Mouse (Mus musculus) heart, embryonic 12.5 days (tissue): ENCODE measurements around the gene Foxn1. TPM values are rescaled to one million over a fixed set of nuclear protein-coding genes. Genes with fewer than 3 reads are reported as not detected.

Experiments used
- ATAC-seq: fragments of 200-750 bp; cut with Nextera tagmentation; 2 replicates; pipeline ENCODE4 v1.8.0; 2017; ENCODE audit warnings: moderate TSS enrichment, moderate library complexity; ENCODE audit not compliant: insufficient number of reproducible peaks, low FRiP score
- H3K27ac ChIP-seq: fragments of 300-500 bp; sonication (generic); 2 replicates; pipeline ENCODE4 v1.5.1; 2016; ENCODE audit warnings: mild to moderate bottlenecking, moderate library complexity; ENCODE audit not compliant: poor library complexity, severe bottlenecking
- H3K27me3 ChIP-seq: fragments of 300-500 bp; sonication (generic); replicated peaks from 2 replicates; pipeline ENCODE4 v1.6.1; 2016; ENCODE audit warnings: mild to moderate bottlenecking, moderate library complexity
- H3K36me3 ChIP-seq: fragments of 300-500 bp; sonication (generic); 2 replicates; pipeline ENCODE4 v1.6.1; 2016; ENCODE audit warnings: mild to moderate bottlenecking, moderate library complexity
- H3K4me1 ChIP-seq: fragments of 300-500 bp; sonication (generic); replicated peaks from 2 replicates; pipeline ENCODE4 v1.6.1; 2016; ENCODE audit warnings: mild to moderate bottlenecking
- H3K4me2 ChIP-seq: fragments of 300-500 bp; sonication (generic); 2 replicates; pipeline ENCODE4 v1.6.1; 2016; ENCODE audit warnings: mild to moderate bottlenecking, moderate library complexity
- H3K4me3 ChIP-seq: fragments of 300-500 bp; sonication (generic); 2 replicates; pipeline ENCODE4 v1.5.1; 2016; ENCODE audit warnings: mild to moderate bottlenecking
- H3K9ac ChIP-seq: fragments of 300-500 bp; sonication (generic); 2 replicates; pipeline ENCODE4 v1.6.1; 2016; ENCODE audit warnings: mild to moderate bottlenecking, moderate library complexity
- H3K9me3 ChIP-seq: fragments of 300-500 bp; sonication (generic); replicated peaks from 2 replicates; pipeline ENCODE4 v1.6.1; 2016; ENCODE audit warnings: mild to moderate bottlenecking, moderate library complexity
- WGBS: fragments of 180-500 bp; shearing (Covaris S2); methylation state at CpG from one replicate; pipeline ENCODE4 v1.1.7; 2016; 5-methylcytosine and 5-hydroxymethylcytosine counted together
- polyA plus RNA-seq: library from polyadenylated mRNA; unstranded; fragments of >200 nt; fragmentation: Nextera tagmentation; extraction: Ambion mirVana; gene quantifications from 2 replicates; pipeline ENCODE4 v1.2.1, GENCODE M21; 2016

Gene Foxn1
- not detected in 2 replicates for polyA plus RNA-seq

GRCm38 (mm10) chr11:78386508-78387043 is at the start of gene Foxn1:
Foxn1 (minus strand) TSS chr11:78386558.
- WGBS: 69% methylated on average over 14 of the region's 14 CpGs
- ATAC-seq: no peak
- Histone ChIP-seq H3K4me3 (no peak within 1 kb of the TSS), H3K4me2 (no peak within 1 kb of the TSS), H3K27ac (no peak within 1 kb of the TSS), H3K27me3 (peaks cover 40% of the 10 kb centered on the region), H3K9me3 (no peaks in the 10 kb centered on the region), H3K36me3 (no peaks in the 10 kb centered on the region), H3K9ac (no peak within 1 kb of the TSS), H3K4me1 (no peaks in the 10 kb centered on the region)

DNA sequence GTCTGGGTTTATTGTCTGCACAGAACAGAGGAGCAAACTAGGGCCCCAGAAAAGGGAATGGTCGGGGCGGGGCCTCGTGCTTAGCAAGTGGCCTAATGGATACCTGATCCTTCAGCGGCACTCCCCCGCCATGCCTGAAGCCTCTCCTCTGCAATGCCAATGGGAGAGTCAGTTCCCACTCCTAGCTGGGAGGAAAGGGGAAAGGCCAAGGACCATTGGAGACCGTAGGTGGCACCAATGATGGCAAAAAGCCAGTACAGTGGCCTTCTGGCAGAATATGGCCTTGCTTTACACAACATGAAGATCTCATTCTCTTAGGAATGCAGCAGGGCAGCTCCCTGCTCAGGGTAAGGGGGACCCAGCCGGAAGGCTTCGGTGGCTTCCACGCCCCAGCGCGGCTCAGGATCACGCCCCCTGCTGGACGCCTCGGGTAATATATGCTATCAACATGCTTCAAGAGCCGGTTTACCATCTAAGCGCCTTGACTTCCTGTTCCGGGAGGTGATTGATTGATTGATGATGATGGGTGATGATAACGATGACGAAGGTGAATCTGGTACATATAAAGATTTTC is 49.5 kb upstream of the Foxn1 start:
- Histone ChIP-seq H3K4me3 (no peak overlapping the region), H3K4me1 (peaks cover 7% of the 10 kb centered on the region; the same call in 1 of the 2 replicates), H3K27me3 (no peaks in the 10 kb centered on the region), H3K9me3 (no peaks in the 10 kb centered on the region), H3K36me3 (no peaks in the 10 kb centered on the region), H3K4me2 (peak overlapping the region; percentile 32; the same call in 1 of the 2 replicates), H3K27ac (no peak overlapping the region), H3K9ac (no peak overlapping the region)
- 8% methylated on average over 19 of the region's 19 CpGs for WGBS
- no peak for ATAC-seq

- no peak for ATAC-seq
Measured at GRCm38 (mm10) chr11:78434052-78434451, 47.7 kb upstream of the Foxn1 start.

DNA sequence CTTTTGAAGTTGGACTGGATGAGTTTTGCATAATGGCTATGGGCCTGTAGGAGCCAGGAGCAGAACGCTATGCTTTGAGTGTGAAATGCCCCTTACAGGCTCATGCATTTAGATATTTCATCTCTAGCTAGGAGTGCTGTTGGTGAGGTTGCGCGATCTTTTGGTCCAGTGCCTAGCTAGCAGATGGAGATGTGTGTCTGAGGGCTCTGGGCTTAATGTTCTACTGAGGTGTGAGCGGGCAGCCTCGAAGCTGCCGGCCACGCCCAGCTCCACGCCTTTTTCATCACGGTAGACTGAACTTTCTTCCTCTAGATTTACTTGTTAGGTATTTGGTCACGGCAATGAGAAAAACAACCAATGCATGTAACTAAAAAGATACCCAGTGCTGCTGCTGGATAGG is 44.8 kb upstream of the Foxn1 start:
- H3K9ac ChIP-seq: no peak overlapping the region
- H3K4me1 ChIP-seq: peaks cover 7% of the 10 kb centered on the region; the same call in 1 of the 2 replicates
- H3K27ac ChIP-seq: no peak overlapping the region
- no peaks in the 10 kb centered on the region for H3K9me3 ChIP-seq
- H3K4me3 ChIP-seq: no peak overlapping the region
- no peak for ATAC-seq
- WGBS: 85% methylated on average over 10 of the region's 10 CpGs
- H3K36me3 ChIP-seq: no peaks in the 10 kb centered on the region
- no peak overlapping the region for H3K4me2 ChIP-seq
- no peaks in the 10 kb centered on the region for H3K27me3 ChIP-seq

More at GRCm38 (mm10) chr11:78434052-78434451, 47.7 kb upstream of the Foxn1 start:
- Histone ChIP-seq H3K9me3 (no peaks in the 10 kb centered on the region), H3K9ac (no peak overlapping the region), H3K4me1 (peaks cover 7% of the 10 kb centered on the region; the same call in 1 of the 2 replicates), H3K4me3 (no peak overlapping the region), H3K36me3 (no peaks in the 10 kb centered on the region), H3K4me2 (no peak overlapping the region), H3K27me3 (no peaks in the 10 kb centered on the region), H3K27ac (no peak overlapping the region)
- WGBS: 29% methylated on average over 4 of the region's 4 CpGs

- ATAC-seq: no peak
- Histone ChIP-seq H3K27ac (no peak overlapping the region), H3K4me1 (0 out of 2 replicates have a peak, but pooled peaks cover 3% of the 10 kb centered on the region), H3K9ac (no peak overlapping the region), H3K4me2 (no peak overlapping the region), H3K4me3 (no peak overlapping the region), H3K36me3 (no peaks in the 10 kb centered on the region), H3K27me3 (no peaks in the 10 kb centered on the region), H3K9me3 (no peaks in the 10 kb centered on the region)
- 39% methylated on average over 11 of the region's 11 CpGs for WGBS
Measured at GRCm38 (mm10) chr11:78430195-78430878, 44.0 kb upstream of the Foxn1 start.

DNA sequence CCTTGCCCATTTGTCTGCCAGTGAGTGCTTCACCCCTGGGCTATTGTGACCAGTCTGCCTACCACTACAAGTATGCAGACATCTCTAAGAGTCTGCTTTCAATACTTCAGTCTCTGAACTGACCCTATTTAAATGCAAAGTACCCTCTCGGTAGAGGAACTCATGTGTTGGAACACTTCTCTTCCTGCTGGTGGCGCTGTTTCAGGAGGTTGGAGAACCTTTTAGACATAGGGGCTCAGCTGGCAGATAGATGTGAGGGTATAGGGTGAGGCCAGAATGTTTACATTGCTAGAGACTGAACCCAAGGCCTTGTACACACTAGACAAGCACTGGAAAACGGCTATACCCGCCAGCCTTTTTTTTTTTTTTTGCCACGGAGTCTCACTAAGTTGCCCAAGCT is 42.0 kb upstream of the Foxn1 start:
- Histone ChIP-seq H3K4me3 (no peak overlapping the region), H3K4me1 (no peaks in the 10 kb centered on the region), H3K36me3 (no peaks in the 10 kb centered on the region), H3K9me3 (no peaks in the 10 kb centered on the region), H3K27me3 (no peaks in the 10 kb centered on the region), H3K9ac (no peak overlapping the region), H3K27ac (no peak overlapping the region), H3K4me2 (no peak overlapping the region)
- no peak for ATAC-seq
- 79% methylated on average over 5 of the region's 5 CpGs for WGBS

- Histone ChIP-seq H3K9ac (no peak overlapping the region), H3K36me3 (no peaks in the 10 kb centered on the region), H3K4me1 (no peaks in the 10 kb centered on the region), H3K4me2 (no peak overlapping the region), H3K4me3 (no peak overlapping the region), H3K27ac (no peak overlapping the region), H3K9me3 (no peaks in the 10 kb centered on the region), H3K27me3 (peaks cover 6% of the 10 kb centered on the region)
- ATAC-seq: no peak
- WGBS: 91% methylated on average over 6 of the region's 6 CpGs
Measured at GRCm38 (mm10) chr11:78427655-78428054, 41.3 kb upstream of the Foxn1 start.

- no peaks in the 10 kb centered on the region for H3K36me3 ChIP-seq
- no peak for ATAC-seq
- no peak overlapping the region for H3K27ac ChIP-seq
- H3K4me1 ChIP-seq: no peaks in the 10 kb centered on the region
- no peaks in the 10 kb centered on the region for H3K9me3 ChIP-seq
- H3K4me3 ChIP-seq: no peak overlapping the region
- no peak overlapping the region for H3K4me2 ChIP-seq
- no peak overlapping the region for H3K9ac ChIP-seq
- H3K27me3 ChIP-seq: peaks cover 24% of the 10 kb centered on the region
- WGBS: 95% methylated on average over 1 of the region's 1 CpGs
Measured at GRCm38 (mm10) chr11:78425572-78425971, 39.2 kb upstream of the Foxn1 start.

DNA sequence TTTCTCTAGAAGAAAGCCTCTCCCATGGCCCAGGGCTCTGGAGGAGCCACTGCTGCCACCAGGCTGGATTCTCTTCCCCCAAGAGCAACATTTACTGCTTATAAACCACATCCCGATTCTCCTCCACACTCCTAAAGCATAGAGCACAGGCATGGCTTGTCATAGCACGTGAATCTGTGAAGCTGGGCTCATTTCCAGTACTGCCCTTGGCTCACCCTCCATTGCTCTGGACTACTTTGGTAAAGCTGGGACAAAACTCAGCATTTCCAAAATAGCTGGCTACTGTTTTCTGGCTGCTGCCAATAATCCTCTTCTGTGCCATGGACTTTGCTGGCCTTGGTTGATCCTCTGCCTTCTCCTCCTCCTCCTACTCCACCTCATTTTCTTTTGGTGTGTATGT is 38.0 kb upstream of the Foxn1 start:
- Histone ChIP-seq H3K4me1 (no peaks in the 10 kb centered on the region), H3K27ac (no peak overlapping the region), H3K4me3 (no peak overlapping the region), H3K36me3 (no peaks in the 10 kb centered on the region), H3K9ac (no peak overlapping the region), H3K27me3 (peaks cover 34% of the 10 kb centered on the region), H3K9me3 (no peaks in the 10 kb centered on the region), H3K4me2 (no peak overlapping the region)
- WGBS: 60% methylated on average over 2 of the region's 2 CpGs
- ATAC-seq: no peak

DNA sequence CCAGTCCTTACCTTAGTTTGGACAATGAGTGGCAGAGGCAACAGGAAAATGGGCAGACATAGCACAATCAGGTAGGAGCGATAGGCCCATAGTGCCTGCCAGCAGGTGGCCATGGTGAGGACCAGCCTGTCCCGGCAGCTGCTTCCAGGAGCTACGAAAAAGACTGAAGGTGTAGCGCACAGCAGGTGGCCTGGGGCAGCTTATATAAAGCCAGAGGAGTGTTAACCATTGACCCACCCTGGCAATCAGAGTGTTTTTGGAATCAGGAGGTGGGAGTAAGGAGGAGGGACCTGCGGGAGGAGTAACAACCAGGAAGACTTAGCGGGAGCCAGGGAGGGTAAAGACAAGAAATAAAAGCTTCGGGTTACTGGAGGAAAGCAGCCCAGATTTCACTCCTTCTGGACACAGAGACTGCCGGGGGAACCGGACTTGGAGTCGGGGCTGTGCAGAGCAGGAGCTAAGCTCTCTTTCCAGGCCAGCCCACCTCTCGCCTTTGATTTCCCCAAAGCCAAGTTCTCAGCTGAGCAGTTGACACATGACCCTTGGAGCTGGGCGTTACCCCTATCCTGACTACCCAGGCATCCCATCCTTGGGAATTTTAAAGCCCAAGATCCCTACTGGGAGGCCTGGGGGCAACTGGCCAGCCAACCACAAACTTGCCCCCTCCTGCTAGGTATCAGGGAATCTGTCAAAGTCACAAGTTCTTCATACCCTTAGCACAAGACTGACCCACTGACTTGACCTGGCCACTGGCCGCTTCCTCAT is 35.9 kb upstream of the Foxn1 start, which contains the start of gene Slc13a2:
TSS of gene Slc13a2 (minus strand) at position 163 of the 765 bp plus-strand sequence.
- Histone ChIP-seq H3K27ac (no peak within 1 kb of the TSS), H3K4me2 (no peak within 1 kb of the TSS), H3K4me3 (no peak within 1 kb of the TSS), H3K27me3 (peaks cover 42% of the 10 kb centered on the region), H3K36me3 (no peaks in the 10 kb centered on the region), H3K9ac (no peak within 1 kb of the TSS), H3K4me1 (no peaks in the 10 kb centered on the region), H3K9me3 (no peaks in the 10 kb centered on the region)
- WGBS: 22% methylated on average over 13 of the region's 13 CpGs
- no peak for ATAC-seq
